Mouse (Mus musculus): Measurements from ENCODE around the gene Snf8.

Snf8 gene

DNA sequence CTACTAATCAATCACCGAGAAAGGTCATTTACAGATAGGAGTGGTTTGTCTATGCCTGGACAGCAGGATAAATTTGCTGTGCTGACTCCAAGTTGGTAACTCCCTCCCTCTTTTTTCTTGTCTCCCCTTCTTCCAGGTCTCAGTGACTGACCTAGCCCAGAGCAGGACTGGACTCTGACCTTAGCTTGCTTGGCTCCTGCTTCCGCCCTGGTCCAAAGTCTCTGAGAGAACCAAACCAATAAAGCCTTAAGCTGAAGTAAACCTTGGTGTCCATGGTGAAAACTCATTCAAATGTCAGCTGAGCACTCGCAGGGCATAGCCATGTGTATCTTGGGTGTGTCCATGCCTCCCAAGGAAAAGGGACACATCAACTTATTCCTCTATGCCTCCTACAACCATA lies 4.1 kb upstream of the Snf8 start:
- DNase-seq: no peak

GRCm38 (mm10) chr11:96031701-96032100 lies 3.0 kb upstream of the Snf8 start:
- no peak for DNase-seq

GRCm38 (mm10) chr11:96033264-96033663 lies 1.4 kb upstream of the Snf8 start:
- no peak for DNase-seq

- DNase-seq: no peak
These were observed 569 bp upstream of the Snf8 start for GRCm38 (mm10) chr11:96034116-96034515.

GRCm38 (mm10) chr11:96035133-96035532 lies 448 bp downstream of the Snf8 start:
- DNase-seq: peak; percentile 37

DNA sequence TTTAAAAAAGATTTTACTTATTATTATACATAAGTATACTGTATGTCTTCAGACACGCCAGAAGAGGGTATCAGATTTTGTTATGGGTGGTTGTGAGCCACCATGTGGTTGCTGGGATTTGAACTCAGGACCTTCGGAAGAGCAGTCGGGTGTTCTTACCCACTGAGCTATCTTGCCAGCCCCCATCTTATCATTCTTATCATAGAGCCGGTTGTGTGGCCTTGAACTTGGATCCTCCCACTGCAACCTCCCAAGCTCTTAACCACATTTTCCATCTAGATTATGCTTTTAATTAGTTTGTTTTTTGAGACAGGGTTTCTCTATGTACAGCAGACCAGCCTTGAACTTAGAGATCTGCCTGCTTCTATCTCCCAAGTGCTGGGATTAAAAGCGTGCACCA lies 2.8 kb downstream of the Snf8 start:
- DNase-seq: no peak

GRCm38 (mm10) chr11:96038560-96038959 lies 3.9 kb downstream of the Snf8 start:
- DNase-seq: no peak

GRCm38 (mm10) chr11:96044803-96045567 lies 10.3 kb downstream of the Snf8 start:
- no peak for DNase-seq

- DNase-seq: no peak
These were observed 11.3 kb downstream of the Snf8 start for GRCm38 (mm10) chr11:96046028-96046427.

DNA sequence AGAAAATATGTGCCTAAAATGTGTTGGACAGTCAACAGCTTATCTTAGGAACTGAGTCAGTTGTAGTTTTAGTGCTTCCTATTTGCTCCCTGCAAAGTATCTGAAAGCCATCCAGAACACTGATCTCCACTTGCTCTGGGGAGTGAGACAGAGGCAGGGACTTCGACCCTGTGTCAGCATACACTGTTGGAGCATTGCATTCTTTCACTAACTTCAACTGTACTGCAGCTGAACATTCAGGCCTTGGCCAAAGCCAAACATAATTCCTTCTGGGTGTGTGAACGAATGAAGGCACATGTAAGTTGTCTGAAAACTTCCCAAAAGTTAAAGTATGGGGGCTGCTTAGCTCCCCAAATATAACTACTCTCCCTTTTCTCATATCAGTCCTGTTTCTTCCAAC lies 12.1 kb downstream of the Snf8 start:
- no peak for DNase-seq

- no peak for DNase-seq
These were observed 13.0 kb downstream of the Snf8 start for GRCm38 (mm10) chr11:96047469-96048373.

DNA sequence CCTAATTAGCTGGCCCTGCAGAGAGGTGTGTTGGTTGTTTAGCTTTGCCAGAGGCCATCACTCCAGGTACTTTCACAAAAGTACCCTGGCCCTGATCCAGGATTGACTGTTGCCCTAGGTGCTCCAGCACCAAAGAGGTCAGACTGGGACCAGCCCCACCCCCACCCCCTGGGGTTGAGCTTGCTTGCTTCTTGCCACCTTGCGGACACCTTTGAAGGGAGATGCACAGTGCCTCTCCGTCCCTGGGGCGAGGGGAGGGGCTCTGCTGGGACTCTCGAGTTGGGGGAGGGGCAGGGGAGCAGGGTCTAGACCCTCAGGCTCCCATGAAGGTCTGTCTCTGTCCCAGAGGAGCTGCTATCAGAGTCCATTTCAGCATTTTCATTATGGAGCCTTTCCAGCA lies 15.3 kb downstream of the Snf8 start:
- DNase-seq: no peak

GRCm38 (mm10) chr11:96050854-96051253 lies 16.2 kb downstream of the Snf8 start:
- DNase-seq: no peak

GRCm38 (mm10) chr11:96058309-96058708 lies 23.6 kb downstream of the Snf8 start:
- DNase-seq: no peak

DNA sequence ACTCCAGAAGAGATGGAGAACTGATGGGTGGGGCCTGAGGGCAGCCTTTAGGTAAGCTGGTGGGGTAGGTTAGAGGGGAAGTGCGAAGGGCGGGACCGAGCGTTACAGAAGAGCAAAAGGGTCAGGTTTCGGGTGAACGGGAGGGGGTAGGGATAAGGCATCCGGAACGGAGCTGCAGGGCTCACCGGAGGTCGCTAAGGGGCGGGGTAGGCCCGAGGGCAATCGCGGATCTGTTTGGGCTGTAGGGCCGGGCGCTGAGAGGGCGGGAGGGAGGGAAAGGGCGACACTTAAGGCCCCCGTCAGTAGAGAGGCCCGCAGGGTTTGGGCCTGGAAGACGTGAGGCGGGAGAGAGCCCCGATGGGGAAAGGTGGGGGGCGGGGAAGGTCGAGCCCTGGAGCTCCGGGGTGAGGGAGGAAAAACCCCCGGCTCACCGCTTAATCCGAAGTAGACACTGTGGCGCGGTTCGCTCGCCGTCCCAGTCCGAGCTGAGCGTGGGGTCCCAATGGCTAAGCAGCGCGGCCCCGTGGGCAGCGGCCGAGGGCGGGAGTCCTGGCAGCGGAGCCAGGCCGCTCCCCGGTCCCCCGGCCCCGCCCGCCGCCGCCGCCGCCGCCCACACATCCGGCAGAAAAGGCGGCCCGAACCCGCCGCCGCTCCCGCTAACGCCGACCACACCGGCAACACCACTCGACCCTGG lies 30.0 kb downstream of the Snf8 start:
- DNase-seq: no peak

DNA sequence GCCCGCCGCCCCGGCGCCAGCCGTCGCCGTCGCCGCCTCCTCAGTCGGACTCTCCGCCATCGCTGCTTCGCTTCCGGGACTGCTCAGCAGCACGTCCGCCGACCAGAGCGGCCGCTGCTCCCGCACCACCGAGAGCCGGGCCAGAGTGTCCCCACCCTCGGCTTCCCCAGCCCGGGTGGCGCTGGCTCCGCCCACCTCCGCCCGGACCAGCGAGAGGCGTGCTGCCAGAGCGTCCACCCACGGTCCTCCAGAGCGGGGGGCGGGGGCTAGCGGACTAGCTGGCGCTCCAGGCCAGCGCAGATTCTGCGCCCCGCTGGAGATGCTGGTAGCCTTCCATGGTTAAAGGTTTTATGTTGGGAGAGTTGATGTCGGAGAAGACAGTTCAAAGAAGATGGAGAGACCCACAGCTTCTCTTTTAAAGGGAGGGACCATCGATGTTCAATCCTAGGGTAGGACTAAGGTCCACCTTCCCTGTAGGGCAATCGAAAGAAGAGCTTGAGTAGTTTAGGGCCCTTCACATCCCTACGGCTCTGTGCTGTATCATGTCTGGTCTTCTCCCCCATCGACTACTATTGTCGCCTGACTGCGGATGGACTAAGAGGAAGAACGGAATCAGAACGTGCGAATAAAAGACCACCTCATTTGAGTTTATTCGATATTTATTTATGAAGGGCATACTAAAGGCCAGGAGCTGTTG lies 30.7 kb downstream of the Snf8 start, which contains the start of gene Ube2z:
TSS of gene Ube2z (minus strand) at position 174 of the 697 bp plus-strand sequence.
- peak; percentile 97 for DNase-seq

DNA sequence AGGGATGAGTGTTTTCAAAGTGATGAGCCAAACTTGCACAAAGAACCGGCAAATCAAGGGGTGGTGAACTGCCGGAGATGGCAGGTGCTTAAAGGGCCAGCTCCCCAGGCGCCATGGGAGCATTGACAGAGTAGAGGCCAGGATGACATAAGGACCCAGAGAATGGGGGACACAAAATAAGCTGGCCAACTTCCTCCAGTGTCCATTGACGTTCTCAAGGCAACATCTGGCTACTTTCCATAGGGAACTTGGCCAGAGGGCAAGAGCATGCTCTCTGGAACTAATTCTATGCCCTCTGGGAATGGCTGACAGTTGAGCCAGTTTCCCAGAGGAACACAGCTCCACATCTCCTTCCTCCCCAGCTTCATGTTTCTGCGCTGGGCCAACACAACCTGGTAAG lies 33.5 kb downstream of the Snf8 start:
- no peak for DNase-seq

GRCm38 (mm10) chr11:96070353-96070752 lies 35.7 kb downstream of the Snf8 start:
- DNase-seq: no peak

GRCm38 (mm10) chr11:96071013-96071412 lies 36.3 kb downstream of the Snf8 start:
- no peak for DNase-seq

DNA sequence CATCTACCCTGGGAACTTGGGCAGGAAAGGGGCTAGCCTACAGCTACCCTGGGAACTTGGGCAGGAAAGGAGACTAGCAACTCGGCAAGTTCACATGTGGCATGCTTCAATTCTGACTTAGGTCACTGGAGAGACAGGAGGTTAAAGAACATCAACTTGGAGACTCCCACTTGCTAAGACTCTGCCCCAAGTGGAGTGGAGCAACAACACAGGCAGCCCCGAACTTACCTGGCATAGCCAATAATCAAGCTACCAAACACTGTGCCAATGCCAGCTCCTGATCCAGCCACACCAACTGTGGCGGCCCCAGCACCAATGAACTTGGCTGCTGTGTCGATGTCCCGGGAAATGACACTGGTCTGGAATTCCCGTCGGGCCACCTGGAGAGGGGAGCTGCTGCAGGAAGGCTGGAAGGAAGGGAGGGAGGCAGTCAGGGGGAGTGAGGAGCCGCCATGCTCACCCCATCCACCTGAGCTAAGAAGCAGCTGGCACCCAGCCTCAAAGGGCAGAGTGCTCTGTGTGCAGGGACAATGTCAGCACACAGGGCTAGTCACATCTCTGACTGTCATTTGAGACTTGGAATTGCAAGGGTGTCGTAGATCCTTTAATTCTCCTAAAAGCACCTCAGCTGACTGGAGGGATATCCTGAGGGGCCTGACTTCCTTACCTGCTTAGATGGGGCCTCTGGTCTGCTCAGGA lies 38.8 kb downstream of the Snf8 start:
- no peak for DNase-seq

GRCm38 (mm10) chr11:96074351-96075176 lies 39.9 kb downstream of the Snf8 start:
- peak; percentile 75 for DNase-seq
